Mouse (Mus musculus): ENCODE measurements at regions not wholly inside any gene's neighbourhood (a gene's known extent, or its start where the extent isn't known, plus 50 kb on each side); places are given as distances from the start of the nearest gene placed in this dataset.
"Not testable (repeated sequence)": the region's sequence is repeated elsewhere in the genome, so short reads cannot be mapped to it uniquely, and the experiment has no call there.

- Histone ChIP-seq H3K4me3 (ENCODE audit: insufficient read depth, low read depth, low read length) (no peak overlapping the region), H3K4me1 (ENCODE audit: control insufficient read depth, insufficient read depth, low read length) (no peaks in the 10 kb centered on the region), H3K27ac (ENCODE audit: insufficient read depth, low read depth, low read length) (no peak overlapping the region)
- TF ChIP-seq CTCF (IDR thresholded peaks at IDR 0.05; ENCODE audit: insufficient read depth, low read depth, low read length), result no peak
- TF ChIP-seq POLR2A (IDR thresholded peaks at IDR 0.05; ENCODE audit: insufficient read depth, low read depth, low read length), result no peak
- 97% methylated on average over 4 of the region's 4 CpGs for WGBS
These were observed 122.5 kb upstream of the Mon1b start for GRCm38 (mm10) chr8:113512856-113513255.

- Histone ChIP-seq H3K4me1 (ENCODE audit: control insufficient read depth, insufficient read depth, low read length) (no peaks in the 10 kb centered on the region), H3K4me3 (ENCODE audit: insufficient read depth, low read depth, low read length) (no peak overlapping the region), H3K27ac (ENCODE audit: insufficient read depth, low read depth, low read length) (no peak overlapping the region)
- 70% methylated on average over 14 of the region's 14 CpGs for WGBS
- no peak for TF ChIP-seq CTCF (IDR thresholded peaks at IDR 0.05; ENCODE audit: insufficient read depth, low read depth, low read length)
- no peak for TF ChIP-seq POLR2A (IDR thresholded peaks at IDR 0.05; ENCODE audit: insufficient read depth, low read depth, low read length)
These were observed 121.3 kb upstream of the Mon1b start for GRCm38 (mm10) chr8:113513886-113514730.

GRCm38 (mm10) chr8:113514731-113515375 is 120.5 kb upstream of the Mon1b start:
- H3K4me1 ChIP-seq (ENCODE audit: control insufficient read depth, insufficient read depth, low read length); H3K27ac ChIP-seq (ENCODE audit: insufficient read depth, low read depth, low read length); H3K4me3 ChIP-seq (ENCODE audit: insufficient read depth, low read depth, low read length): not testable (repeated sequence)
- WGBS, result 89% methylated on average over 4 of the region's 4 CpGs

- Histone ChIP-seq H3K4me3 (ENCODE audit: insufficient read depth, low read depth, low read length) (no peak overlapping the region), H3K4me1 (ENCODE audit: control insufficient read depth, insufficient read depth, low read length) (no peaks in the 10 kb centered on the region), H3K27ac (ENCODE audit: insufficient read depth, low read depth, low read length) (no peak overlapping the region)
- 93% methylated on average over 7 of the region's 7 CpGs for WGBS
- TF ChIP-seq CTCF (IDR thresholded peaks at IDR 0.05; ENCODE audit: insufficient read depth, low read depth, low read length) (no peak), POLR2A (IDR thresholded peaks at IDR 0.05; ENCODE audit: insufficient read depth, low read depth, low read length) (no peak)
These were observed 119.2 kb upstream of the Mon1b start for GRCm38 (mm10) chr8:113516176-113516575.

GRCm38 (mm10) chr8:113517912-113518311 is 117.5 kb upstream of the Mon1b start:
- 85% methylated on average over 1 of the region's 1 CpGs for WGBS
- H3K4me1 ChIP-seq (ENCODE audit: control insufficient read depth, insufficient read depth, low read length), result no peaks in the 10 kb centered on the region
- TF ChIP-seq CTCF (IDR thresholded peaks at IDR 0.05; ENCODE audit: insufficient read depth, low read depth, low read length) (no peak), POLR2A (IDR thresholded peaks at IDR 0.05; ENCODE audit: insufficient read depth, low read depth, low read length) (no peak)

DNA sequence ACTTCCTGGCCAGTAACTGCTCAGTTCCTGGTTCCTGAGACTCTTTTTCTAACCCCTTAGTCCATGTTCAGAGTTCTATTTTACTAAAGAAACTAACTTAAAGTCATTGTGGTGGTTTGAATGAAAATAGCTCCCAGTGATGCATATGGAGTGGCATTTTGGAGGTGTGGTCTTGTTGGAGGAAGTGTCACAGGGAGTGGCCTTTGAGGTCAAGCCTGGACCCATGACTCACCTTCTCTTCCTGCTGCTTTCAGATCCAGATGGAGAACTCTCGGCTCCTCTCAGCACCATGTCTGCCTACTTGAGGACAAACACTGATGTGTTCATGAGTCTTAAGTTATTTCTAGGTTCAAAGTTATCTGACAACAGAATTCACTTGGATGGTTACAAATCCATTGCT is 111.8 kb upstream of the Mon1b start:
- 78% methylated on average over 1 of the region's 1 CpGs for WGBS
- Histone ChIP-seq H3K4me3 (ENCODE audit: insufficient read depth, low read depth, low read length) (no peak overlapping the region), H3K27ac (ENCODE audit: insufficient read depth, low read depth, low read length) (no peak overlapping the region), H3K4me1 (ENCODE audit: control insufficient read depth, insufficient read depth, low read length) (no peaks in the 10 kb centered on the region)
- no peak for TF ChIP-seq POLR2A (IDR thresholded peaks at IDR 0.05; ENCODE audit: insufficient read depth, low read depth, low read length)
- no peak for TF ChIP-seq CTCF (IDR thresholded peaks at IDR 0.05; ENCODE audit: insufficient read depth, low read depth, low read length)

More at GRCm38 (mm10) chr8:113517912-113518311, 117.5 kb upstream of the Mon1b start:
- Histone ChIP-seq H3K27ac (ENCODE audit: insufficient read depth, low read depth, low read length) (no peak overlapping the region), H3K4me3 (ENCODE audit: insufficient read depth, low read depth, low read length) (no peak overlapping the region)

GRCm38 (mm10) chr8:113531116-113531665 is 104.2 kb upstream of the Mon1b start:
- no peaks in the 10 kb centered on the region for H3K4me1 ChIP-seq (ENCODE audit: control insufficient read depth, insufficient read depth, low read length)
- 61% methylated on average over 10 of the region's 10 CpGs for WGBS
- no peak overlapping the region for H3K4me3 ChIP-seq (ENCODE audit: insufficient read depth, low read depth, low read length)
- TF ChIP-seq POLR2A (IDR thresholded peaks at IDR 0.05; ENCODE audit: insufficient read depth, low read depth, low read length), result no peak
- no peak for TF ChIP-seq CTCF (IDR thresholded peaks at IDR 0.05; ENCODE audit: insufficient read depth, low read depth, low read length)
- no peak overlapping the region for H3K27ac ChIP-seq (ENCODE audit: insufficient read depth, low read depth, low read length)

DNA sequence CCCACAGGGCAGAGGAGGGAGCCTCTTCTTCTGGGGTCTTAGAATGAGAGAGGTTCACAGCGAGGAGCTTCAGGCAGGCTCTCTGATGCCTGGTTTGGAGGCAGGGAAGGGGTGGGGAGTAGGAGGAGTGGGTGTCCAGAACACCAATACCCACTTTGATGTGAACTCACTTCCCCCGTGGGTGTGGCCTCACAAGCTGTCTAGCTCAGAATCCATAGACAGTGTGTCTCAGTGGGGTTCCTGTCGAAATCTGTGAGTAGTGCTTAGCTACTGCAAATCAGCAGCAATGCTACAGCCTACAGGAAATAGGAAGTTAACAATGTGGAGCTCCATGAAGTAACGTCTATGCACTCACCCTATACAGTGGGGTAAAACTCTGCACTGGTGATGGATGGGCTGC is 102.5 kb upstream of the Mon1b start:
- no peak overlapping the region for H3K4me3 ChIP-seq (ENCODE audit: insufficient read depth, low read depth, low read length)
- no peaks in the 10 kb centered on the region for H3K4me1 ChIP-seq (ENCODE audit: control insufficient read depth, insufficient read depth, low read length)
- no peak overlapping the region for H3K27ac ChIP-seq (ENCODE audit: insufficient read depth, low read depth, low read length)
- 43% methylated on average over 4 of the region's 4 CpGs for WGBS
- TF ChIP-seq CTCF (IDR thresholded peaks at IDR 0.05; ENCODE audit: insufficient read depth, low read depth, low read length) (no peak), POLR2A (IDR thresholded peaks at IDR 0.05; ENCODE audit: insufficient read depth, low read depth, low read length) (no peak)

- 95% methylated on average over 6 of the region's 6 CpGs for WGBS
- H3K4me1 ChIP-seq (ENCODE audit: control insufficient read depth, insufficient read depth, low read length), result no peaks in the 10 kb centered on the region
- no peak for TF ChIP-seq CTCF (IDR thresholded peaks at IDR 0.05; ENCODE audit: insufficient read depth, low read depth, low read length)
- TF ChIP-seq POLR2A (IDR thresholded peaks at IDR 0.05; ENCODE audit: insufficient read depth, low read depth, low read length), result no peak
These were observed 94.0 kb upstream of the Mon1b start for GRCm38 (mm10) chr8:113541437-113541836.

More at GRCm38 (mm10) chr8:113541437-113541836, 94.0 kb upstream of the Mon1b start:
- Histone ChIP-seq H3K4me3 (ENCODE audit: insufficient read depth, low read depth, low read length) (no peak overlapping the region), H3K27ac (ENCODE audit: insufficient read depth, low read depth, low read length) (no peak overlapping the region)
